Mouse (Mus musculus) neural tube, embryonic 11.5 days (tissue): ENCODE measurements at regions not wholly inside any gene's neighbourhood (a gene's known extent, or its start where the extent isn't known, plus 50 kb on each side); places are given as distances from the start of the nearest gene placed in this dataset.

Experiments used
- ATAC-seq: fragments of 200-750 bp; cut with Nextera tagmentation; 2 replicates; pipeline ENCODE4 v1.8.0; 2017; ENCODE audit warnings: moderate number of reproducible peaks, mild to moderate bottlenecking, moderate TSS enrichment, moderate library complexity; ENCODE audit not compliant: insufficient read depth, low FRiP score, low TSS enrichment
- DNase-seq: peaks from one replicate; pipeline ENCODE4 v3.0.0-alpha.2; 2015; ENCODE audit warnings: low spot score
- H3K27ac ChIP-seq: fragments of 300-500 bp; sonication (generic); 2 replicates; pipeline ENCODE4 v1.5.1; 2014; ENCODE audit warnings: low read depth, mild to moderate bottlenecking, low read length
- H3K27me3 ChIP-seq: fragments of 300-500 bp; sonication (generic); 2 replicates; pipeline ENCODE4 v1.6.1; 2014; ENCODE audit warnings: mild to moderate bottlenecking, low read length, mixed read lengths; ENCODE audit not compliant: control insufficient read depth, insufficient read depth
- H3K36me3 ChIP-seq: fragments of 300-500 bp; sonication (generic); 2 replicates; pipeline ENCODE4 v1.6.1; 2014; ENCODE audit warnings: mild to moderate bottlenecking, low read length, moderate library complexity, mixed read lengths; ENCODE audit not compliant: control insufficient read depth, insufficient read depth
- H3K4me1 ChIP-seq: fragments of 300-500 bp; sonication (generic); 2 replicates; pipeline ENCODE4 v1.6.1; 2014; ENCODE audit warnings: low read length, mixed read lengths; ENCODE audit not compliant: control insufficient read depth, insufficient read depth
- H3K4me2 ChIP-seq: fragments of 300-500 bp; sonication (generic); 2 replicates; pipeline ENCODE4 v1.6.1; 2014; ENCODE audit warnings: low read depth, mild to moderate bottlenecking, moderate library complexity
- H3K4me3 ChIP-seq: fragments of 300-500 bp; sonication (generic); 2 replicates; pipeline ENCODE4 v1.5.1; 2014; ENCODE audit warnings: low read depth, low read length
- H3K9ac ChIP-seq: fragments of 300-500 bp; sonication (generic); 2 replicates; pipeline ENCODE4 v1.6.1; 2014; ENCODE audit warnings: mild to moderate bottlenecking, low read length
- H3K9me3 ChIP-seq: fragments of 300-500 bp; sonication (generic); 2 replicates; pipeline ENCODE4 v1.6.1; 2016; ENCODE audit warnings: low read length; ENCODE audit not compliant: control insufficient read depth
- WGBS: fragments of 180-500 bp; shearing (Covaris S2); extraction: QIAGEN DNeasy Blood & Tissue Kit; methylation state at CpG from one replicate; pipeline ENCODE4 v1.1.7; 2014; 5-methylcytosine and 5-hydroxymethylcytosine counted together

DNA sequence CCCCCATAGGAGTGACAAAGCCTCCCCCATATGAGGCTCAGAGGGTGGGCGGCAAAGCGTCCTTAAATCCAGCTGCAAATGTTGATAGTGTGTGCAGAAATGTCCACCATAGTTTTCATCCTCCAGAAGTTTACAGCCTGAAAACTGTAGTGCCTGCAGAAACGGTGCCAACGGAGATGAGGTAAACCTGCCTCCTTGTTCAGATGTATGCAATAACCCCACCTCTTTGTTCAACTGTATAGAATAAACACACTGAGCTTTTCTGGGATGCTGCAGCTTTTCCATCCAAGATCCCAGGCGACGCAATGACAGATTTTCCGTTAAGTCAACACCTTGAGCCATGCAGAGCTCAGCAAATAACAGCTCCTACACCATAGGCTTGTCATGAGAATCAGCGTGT lies 57.3 kb upstream of the Cd180 start:
- no peak for ATAC-seq
- no peak overlapping the region for H3K27ac ChIP-seq
- no peak overlapping the region for H3K9ac ChIP-seq
- no peaks in the 10 kb centered on the region for H3K36me3 ChIP-seq
- H3K4me1 ChIP-seq, result no peaks in the 10 kb centered on the region
- H3K9me3 ChIP-seq, result no peaks in the 10 kb centered on the region
- H3K27me3 ChIP-seq, result no peaks in the 10 kb centered on the region
- no peak overlapping the region for H3K4me2 ChIP-seq
- DNase-seq, result no peak
- no peak overlapping the region for H3K4me3 ChIP-seq
- 79% methylated on average over 8 of the region's 8 CpGs for WGBS

DNA sequence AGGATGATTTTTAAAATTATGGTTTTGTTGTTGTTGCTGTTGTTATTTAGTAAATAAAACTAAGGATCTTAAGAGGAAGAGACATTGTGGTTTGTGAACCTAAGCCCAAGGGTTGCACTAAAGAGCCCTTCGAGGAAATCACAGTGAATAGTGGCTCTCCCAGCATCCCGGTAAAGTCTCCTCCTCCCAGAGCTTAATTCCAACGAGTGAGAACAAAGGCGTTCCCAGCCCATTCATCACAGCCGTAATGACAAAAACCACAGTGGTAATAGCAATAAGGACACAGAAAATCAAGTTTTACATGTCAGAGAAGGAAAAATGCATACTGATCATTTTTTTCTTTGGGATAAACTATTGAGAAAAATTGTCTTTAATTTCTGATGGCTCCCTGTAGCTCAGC lies 56.3 kb upstream of the Cd180 start:
- H3K4me1 ChIP-seq, result no peaks in the 10 kb centered on the region
- no peak overlapping the region for H3K9ac ChIP-seq
- DNase-seq (no peak), ATAC-seq (no peak)
- no peaks in the 10 kb centered on the region for H3K36me3 ChIP-seq
- H3K27ac ChIP-seq, result no peak overlapping the region
- WGBS, result 13% methylated on average over 5 of the region's 5 CpGs
- H3K4me2 ChIP-seq, result no peak overlapping the region
- H3K27me3 ChIP-seq, result no peaks in the 10 kb centered on the region
- H3K4me3 ChIP-seq, result no peak overlapping the region
- no peaks in the 10 kb centered on the region for H3K9me3 ChIP-seq

DNA sequence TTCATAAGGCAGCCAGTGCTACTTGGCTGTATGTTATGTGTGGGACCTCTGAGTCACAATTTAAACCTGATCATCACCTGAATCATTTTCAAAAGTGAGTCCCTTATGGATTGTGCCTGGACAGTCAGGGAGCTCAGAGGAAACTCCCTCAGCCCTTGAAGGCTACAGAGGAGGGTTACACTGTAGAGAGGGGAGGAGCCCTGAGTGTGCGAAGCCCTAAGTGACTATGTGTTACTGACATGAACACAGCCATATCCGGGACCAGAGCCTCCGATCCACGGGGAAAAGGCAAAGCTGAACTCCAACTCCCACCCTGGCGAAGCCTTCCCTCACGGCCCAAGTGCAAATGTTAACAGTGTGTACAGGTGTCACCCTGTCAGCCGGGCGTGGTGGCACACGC lies 53.7 kb upstream of the Cd180 start:
- no peak overlapping the region for H3K4me3 ChIP-seq
- ATAC-seq, result no peak
- H3K9me3 ChIP-seq, result no peaks in the 10 kb centered on the region
- DNase-seq, result no peak
- no peak overlapping the region for H3K9ac ChIP-seq
- H3K4me2 ChIP-seq, result no peak overlapping the region
- H3K27ac ChIP-seq, result no peak overlapping the region
- no peaks in the 10 kb centered on the region for H3K36me3 ChIP-seq
- WGBS, result 90% methylated on average over 9 of the region's 9 CpGs
- H3K27me3 ChIP-seq, result no peaks in the 10 kb centered on the region
- H3K4me1 ChIP-seq, result no peaks in the 10 kb centered on the region

DNA sequence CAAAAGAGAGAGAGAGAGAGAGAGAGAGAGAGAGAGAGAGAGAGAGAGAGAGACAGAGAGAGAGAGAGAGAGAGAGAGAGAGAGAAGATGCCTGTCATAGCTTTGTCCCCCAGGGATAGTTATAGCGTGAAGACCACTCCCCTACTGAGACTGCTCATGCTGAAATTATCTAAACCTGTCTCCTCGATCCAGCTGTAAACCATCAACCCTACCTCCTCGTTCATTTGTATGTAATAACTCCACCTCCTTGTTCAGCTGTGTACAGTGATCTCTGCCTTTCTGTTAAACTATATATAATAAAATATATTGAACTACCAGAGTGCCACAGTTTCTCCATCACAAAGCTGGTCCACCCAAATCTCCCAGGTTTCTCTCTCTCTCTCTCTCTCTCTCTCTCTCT lies 53.2 kb upstream of the Cd180 start:
- no peaks in the 10 kb centered on the region for H3K9me3 ChIP-seq
- H3K4me3 ChIP-seq, result no peak overlapping the region
- WGBS, result 56% methylated on average over 3 of the region's 3 CpGs
- H3K4me1 ChIP-seq, result no peaks in the 10 kb centered on the region
- no peak overlapping the region for H3K4me2 ChIP-seq
- H3K9ac ChIP-seq, result no peak overlapping the region
- no peaks in the 10 kb centered on the region for H3K27me3 ChIP-seq
- H3K36me3 ChIP-seq, result no peaks in the 10 kb centered on the region
- H3K27ac ChIP-seq, result no peak overlapping the region
- DNase-seq (no peak), ATAC-seq (no peak)
